Mouse (Mus musculus) midbrain, embryonic 11.5 days (tissue): ENCODE results near the gene Bmp2k. TPM values are rescaled to one million over a fixed set of nuclear protein-coding genes. Genes with fewer than 3 reads are reported as not detected.

ENCODE experiments used
- ATAC-seq: fragments of 200-750 bp; cut with Nextera tagmentation; 2 replicates; pipeline ENCODE4 v1.8.0; 2017; ENCODE audit warnings: moderate TSS enrichment, moderate library complexity; ENCODE audit not compliant: low FRiP score
- DNase-seq: peaks from one replicate; pipeline ENCODE4 v3.0.0; 2015; ENCODE audit warnings: low spot score; ENCODE audit errors: missing footprints
- H3K27ac ChIP-seq: fragments of 300-500 bp; sonication (generic); 2 replicates; pipeline ENCODE4 v1.5.1; 2014; ENCODE audit warnings: low read depth, low read length
- H3K27me3 ChIP-seq: fragments of 300-500 bp; sonication (generic); 2 replicates; pipeline ENCODE4 v1.6.1; 2014; ENCODE audit warnings: mild to moderate bottlenecking, low read length, moderate library complexity, mixed read lengths; ENCODE audit not compliant: control insufficient read depth, insufficient read depth
- H3K36me3 ChIP-seq: fragments of 300-500 bp; sonication (generic); 2 replicates; pipeline ENCODE4 v1.6.1; 2014; ENCODE audit warnings: mild to moderate bottlenecking, low read length, moderate library complexity, mixed read lengths; ENCODE audit not compliant: control insufficient read depth, insufficient read depth
- H3K4me1 ChIP-seq: fragments of 300-500 bp; sonication (generic); 2 replicates; pipeline ENCODE4 v1.6.1; 2014; ENCODE audit warnings: low read length; ENCODE audit not compliant: control insufficient read depth, insufficient read depth
- H3K4me2 ChIP-seq: fragments of 300-500 bp; sonication (generic); 2 replicates; pipeline ENCODE4 v1.6.1; 2014; ENCODE audit warnings: mild to moderate bottlenecking, moderate library complexity
- H3K4me3 ChIP-seq: fragments of 300-500 bp; sonication (generic); 2 replicates; pipeline ENCODE4 v1.5.1; 2014; ENCODE audit warnings: low read depth, low read length
- H3K9ac ChIP-seq: fragments of 300-500 bp; sonication (generic); 2 replicates; pipeline ENCODE4 v1.6.1; 2014; ENCODE audit warnings: low read length
- H3K9me3 ChIP-seq: fragments of 300-500 bp; sonication (generic); 2 replicates; pipeline ENCODE4 v1.6.1; 2016; ENCODE audit warnings: low read length; ENCODE audit not compliant: control insufficient read depth
- WGBS: fragments of 180-500 bp; shearing (Covaris S2); extraction: QIAGEN DNeasy Blood & Tissue Kit; methylation state at CpG from one replicate; pipeline ENCODE4 v1.1.7; 2014; 5-methylcytosine and 5-hydroxymethylcytosine counted together
- polyA plus RNA-seq: library from polyadenylated mRNA; unstranded; fragments of >200 nt; fragmentation: Nextera tagmentation; extraction: Ambion mirVana; gene quantifications from 2 replicates; pipeline ENCODE4 v1.2.1, GENCODE M21; 2014

Bmp2k gene
- polyA plus RNA-seq, 1 experiment from 2014 or later: 10.5 TPM

DNA sequence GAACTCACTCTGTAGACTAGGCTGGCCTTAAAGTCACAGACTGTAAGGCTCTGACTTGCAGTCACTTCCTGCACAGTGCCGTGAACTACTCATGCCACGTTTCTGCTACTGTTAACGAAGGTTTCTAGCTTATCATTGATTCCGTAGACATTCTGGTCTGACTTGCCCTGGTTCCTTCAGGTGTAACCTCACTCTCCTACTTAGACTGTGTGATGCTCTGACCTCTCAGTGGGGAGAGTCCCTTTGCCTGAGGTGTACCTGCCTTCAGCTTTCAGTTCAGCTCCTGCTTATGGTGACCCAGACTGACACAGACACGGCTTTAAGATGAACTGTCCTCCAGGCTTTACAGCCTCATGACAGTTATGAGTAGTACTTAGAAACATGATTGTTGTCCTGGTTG is 56.7 kb downstream of the Bmp2k start:
- H3K9ac ChIP-seq: no peak overlapping the region
- peak; percentile 68 for DNase-seq
- WGBS: 91% methylated on average over 5 of the region's 5 CpGs
- H3K27ac ChIP-seq: no peak overlapping the region
- no peak overlapping the region for H3K4me3 ChIP-seq
- H3K9me3 ChIP-seq: no peaks in the 10 kb centered on the region
- H3K27me3 ChIP-seq: no peaks in the 10 kb centered on the region
- H3K4me1 ChIP-seq: no peaks in the 10 kb centered on the region
- H3K36me3 ChIP-seq: no peaks in the 10 kb centered on the region
- no peak for ATAC-seq
- H3K4me2 ChIP-seq: no peak overlapping the region

DNA sequence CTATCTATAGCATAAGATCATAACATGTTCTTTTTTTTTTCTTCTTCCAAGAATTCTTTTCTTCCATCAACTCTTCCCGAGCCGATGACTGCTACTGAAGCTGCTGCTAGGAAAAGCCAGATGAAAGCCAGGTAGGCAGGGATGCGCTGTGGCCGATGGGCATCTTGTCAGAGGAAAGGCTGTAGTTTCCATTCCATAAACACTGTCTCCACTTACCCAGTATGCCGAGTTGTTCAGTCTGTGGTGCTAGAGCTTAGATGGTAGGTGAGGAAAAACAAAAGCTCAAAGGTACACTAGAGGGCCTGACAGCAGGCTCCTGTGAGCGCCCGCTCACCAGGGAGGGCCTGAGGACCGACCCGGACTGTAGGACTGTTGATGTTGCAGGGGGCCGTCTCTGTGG is 57.3 kb downstream of the Bmp2k start:
- no peak for ATAC-seq
- 87% methylated on average over 10 of the region's 10 CpGs for WGBS
- no peaks in the 10 kb centered on the region for H3K27me3 ChIP-seq
- H3K27ac ChIP-seq: no peak overlapping the region
- no peak overlapping the region for H3K9ac ChIP-seq
- H3K4me1 ChIP-seq: no peaks in the 10 kb centered on the region
- H3K36me3 ChIP-seq: no peaks in the 10 kb centered on the region
- no peak overlapping the region for H3K4me3 ChIP-seq
- DNase-seq: peak; percentile 73
- no peaks in the 10 kb centered on the region for H3K9me3 ChIP-seq
- H3K4me2 ChIP-seq: no peak overlapping the region

DNA sequence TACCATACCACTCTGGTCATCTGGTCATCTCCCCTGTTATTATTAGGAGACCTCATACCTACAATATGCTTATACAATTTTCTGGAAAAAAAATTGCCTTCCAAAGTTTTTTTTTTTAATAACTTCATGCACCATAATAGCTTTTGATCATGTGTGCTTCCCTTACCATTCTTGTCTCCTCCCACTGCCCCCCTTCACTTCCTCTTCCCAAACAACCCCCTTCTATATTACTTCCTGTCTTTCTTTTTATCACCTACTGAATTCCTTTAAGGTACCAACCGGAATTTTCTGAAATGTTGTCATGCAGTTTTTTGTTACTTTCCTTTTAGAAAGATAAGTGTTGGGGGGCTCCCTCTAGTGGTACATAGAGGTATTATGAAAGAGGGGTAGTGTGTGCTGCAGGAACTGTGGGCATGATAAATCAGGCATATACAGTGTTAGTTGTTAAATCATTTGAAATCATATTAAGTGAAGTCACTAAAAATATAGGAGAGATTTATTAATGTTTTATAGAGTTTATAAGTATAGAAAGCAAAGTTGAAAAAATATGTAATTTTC is 58.1 kb downstream of the Bmp2k start:
- no peaks in the 10 kb centered on the region for H3K27me3 ChIP-seq
- H3K9ac ChIP-seq: no peak overlapping the region
- H3K4me3 ChIP-seq: no peak overlapping the region
- H3K36me3 ChIP-seq: no peaks in the 10 kb centered on the region
- DNase-seq (peak; percentile 94), ATAC-seq (no peak)
- WGBS: 13% methylated on average over 1 of the region's 1 CpGs
- no peak overlapping the region for H3K4me2 ChIP-seq
- no peaks in the 10 kb centered on the region for H3K4me1 ChIP-seq
- no peaks in the 10 kb centered on the region for H3K9me3 ChIP-seq
- no peak overlapping the region for H3K27ac ChIP-seq

DNA sequence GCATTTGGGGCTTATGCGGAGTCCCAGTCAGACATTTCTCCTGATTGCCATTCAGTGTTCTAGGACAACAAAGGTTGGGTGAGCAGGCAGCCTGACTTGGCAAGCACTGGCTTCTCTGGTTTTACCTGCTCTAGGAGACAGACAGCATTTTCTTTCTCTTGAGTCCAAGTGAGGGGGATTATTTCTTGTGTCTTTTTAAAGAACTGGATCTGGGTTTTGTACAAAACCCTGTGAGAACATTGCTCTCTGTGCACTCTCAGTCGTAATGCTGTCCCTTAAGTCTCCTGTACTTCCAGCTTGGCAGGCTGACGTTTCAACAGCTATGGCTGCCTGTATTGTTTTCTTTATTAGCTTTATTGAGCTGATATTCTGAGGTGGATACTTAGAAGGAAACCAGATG is 58.9 kb downstream of the Bmp2k start:
- H3K36me3 ChIP-seq: no peaks in the 10 kb centered on the region
- no peak overlapping the region for H3K27ac ChIP-seq
- no peaks in the 10 kb centered on the region for H3K4me1 ChIP-seq
- no peak overlapping the region for H3K4me2 ChIP-seq
- ATAC-seq (no peak), DNase-seq (peak; percentile 71)
- H3K4me3 ChIP-seq: no peak overlapping the region
- WGBS: 85% methylated on average over 3 of the region's 3 CpGs
- H3K9me3 ChIP-seq: no peaks in the 10 kb centered on the region
- no peaks in the 10 kb centered on the region for H3K27me3 ChIP-seq
- no peak overlapping the region for H3K9ac ChIP-seq

DNA sequence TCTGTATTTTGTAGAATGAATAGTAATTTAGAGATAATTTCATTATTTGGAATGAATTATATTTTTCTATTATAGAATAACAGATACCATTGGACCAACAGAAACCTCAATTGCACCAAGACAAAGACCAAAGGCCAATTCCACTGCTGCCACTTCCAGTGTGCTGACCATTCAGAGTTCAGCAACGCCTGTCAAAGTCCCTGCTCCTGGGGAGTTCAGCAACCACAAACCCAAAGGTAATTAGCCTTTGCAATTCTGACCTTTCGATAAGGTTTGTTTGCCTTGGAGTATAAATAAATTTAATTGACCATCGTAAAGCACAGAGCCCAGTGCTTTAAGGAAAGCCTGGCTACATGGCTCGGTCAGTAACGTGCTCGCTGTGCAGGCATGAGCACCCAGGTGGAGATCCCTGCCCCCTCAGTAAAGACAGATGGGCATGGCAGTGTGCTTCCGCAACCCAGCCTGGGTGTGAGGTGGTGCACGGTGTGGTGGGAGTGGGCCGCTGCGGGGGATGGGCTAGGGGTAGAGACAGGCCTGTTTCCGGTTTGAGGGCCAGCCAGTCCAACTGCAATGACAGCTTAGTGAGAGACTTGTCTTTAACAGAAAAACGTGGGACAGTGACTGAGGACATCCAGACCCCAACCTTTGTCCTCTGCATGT is 59.4 kb downstream of the Bmp2k start:
- peak; percentile 59 for DNase-seq
- Histone ChIP-seq H3K4me2 (no peak overlapping the region), H3K9me3 (no peaks in the 10 kb centered on the region), H3K4me3 (no peak overlapping the region), H3K36me3 (no peaks in the 10 kb centered on the region), H3K4me1 (no peaks in the 10 kb centered on the region), H3K27ac (no peak overlapping the region), H3K27me3 (no peaks in the 10 kb centered on the region), H3K9ac (no peak overlapping the region)
- no peak for ATAC-seq
- 92% methylated on average over 12 of the region's 12 CpGs for WGBS

DNA sequence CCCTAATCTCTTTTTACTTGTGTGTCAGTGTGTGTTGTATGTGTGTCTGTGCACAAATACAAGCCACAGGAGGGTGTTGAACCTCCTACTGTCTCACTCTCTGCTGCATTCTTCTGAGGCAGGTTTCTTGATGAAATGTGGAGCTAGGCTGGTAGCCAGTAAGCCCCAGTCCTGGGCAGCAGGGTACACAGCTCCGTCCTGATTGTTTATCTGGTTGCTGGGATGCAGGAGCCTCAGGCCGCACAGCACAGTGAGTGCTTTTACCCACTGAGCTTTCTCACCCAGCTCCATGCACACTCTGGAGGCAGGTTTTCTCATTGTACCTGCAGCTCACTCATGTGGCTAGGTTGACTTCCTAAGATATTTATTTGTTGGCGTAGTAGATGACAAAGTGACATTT is 63.4 kb downstream of the Bmp2k start:
- no peak overlapping the region for H3K27ac ChIP-seq
- no peaks in the 10 kb centered on the region for H3K9me3 ChIP-seq
- ATAC-seq (no peak), DNase-seq (peak; percentile 28)
- H3K4me2 ChIP-seq: no peak overlapping the region
- no peaks in the 10 kb centered on the region for H3K36me3 ChIP-seq
- no peak overlapping the region for H3K4me3 ChIP-seq
- H3K9ac ChIP-seq: no peak overlapping the region
- no peaks in the 10 kb centered on the region for H3K4me1 ChIP-seq
- H3K27me3 ChIP-seq: no peaks in the 10 kb centered on the region
- WGBS: 62% methylated on average over 3 of the region's 3 CpGs

DNA sequence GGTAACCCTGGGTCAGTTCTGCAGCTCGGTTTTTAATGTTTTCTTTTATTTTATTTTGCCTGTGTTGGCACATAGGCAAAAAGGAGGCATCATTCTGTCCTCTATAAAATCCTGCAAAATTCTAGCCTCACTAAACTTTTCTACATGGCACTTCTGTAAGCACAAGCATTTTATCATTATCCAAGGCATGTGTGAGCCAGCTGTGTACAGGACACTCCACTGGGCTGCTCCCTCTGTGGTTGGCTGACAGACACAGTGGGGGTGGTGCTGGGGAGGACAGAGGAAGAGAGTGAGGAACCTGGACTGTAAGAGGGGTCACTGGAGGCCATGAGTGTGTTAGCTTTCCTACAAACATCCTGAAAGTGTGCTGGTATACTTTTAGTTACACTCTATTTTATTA is 64.6 kb downstream of the Bmp2k start:
- Histone ChIP-seq H3K4me1 (no peaks in the 10 kb centered on the region), H3K9ac (no peak overlapping the region), H3K9me3 (no peaks in the 10 kb centered on the region), H3K4me3 (no peak overlapping the region), H3K4me2 (no peak overlapping the region), H3K27me3 (no peaks in the 10 kb centered on the region), H3K36me3 (no peaks in the 10 kb centered on the region), H3K27ac (no peak overlapping the region)
- WGBS: 73% methylated on average over 1 of the region's 1 CpGs
- no peak for ATAC-seq
- peak; percentile 53 for DNase-seq

DNA sequence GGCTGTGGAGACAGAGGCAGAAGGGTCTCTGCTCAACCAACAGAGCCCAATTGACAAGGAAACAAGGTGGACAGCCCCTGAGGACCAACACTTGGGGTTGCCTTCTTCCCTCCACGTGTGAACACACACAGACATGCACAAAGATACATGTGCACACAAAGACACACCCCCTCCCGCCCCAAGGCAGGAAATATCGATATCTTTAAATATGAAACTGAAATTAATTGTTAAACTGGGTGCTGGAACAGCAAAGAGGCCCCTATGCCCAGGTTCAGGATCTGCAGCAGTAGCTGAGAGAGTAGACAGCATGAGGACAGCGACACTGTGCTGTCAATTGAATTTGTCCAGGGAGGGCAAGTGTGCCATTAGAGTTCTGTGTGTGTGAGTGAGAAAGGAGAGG is 68.3 kb downstream of the Bmp2k start:
- Histone ChIP-seq H3K4me1 (no peaks in the 10 kb centered on the region), H3K4me3 (no peak overlapping the region), H3K36me3 (no peaks in the 10 kb centered on the region), H3K27ac (no peak overlapping the region), H3K27me3 (no peaks in the 10 kb centered on the region), H3K9me3 (no peaks in the 10 kb centered on the region), H3K4me2 (no peak overlapping the region), H3K9ac (no peak overlapping the region)
- no peak for ATAC-seq
- WGBS: 90% methylated on average over 4 of the region's 4 CpGs
- DNase-seq: no peak

DNA sequence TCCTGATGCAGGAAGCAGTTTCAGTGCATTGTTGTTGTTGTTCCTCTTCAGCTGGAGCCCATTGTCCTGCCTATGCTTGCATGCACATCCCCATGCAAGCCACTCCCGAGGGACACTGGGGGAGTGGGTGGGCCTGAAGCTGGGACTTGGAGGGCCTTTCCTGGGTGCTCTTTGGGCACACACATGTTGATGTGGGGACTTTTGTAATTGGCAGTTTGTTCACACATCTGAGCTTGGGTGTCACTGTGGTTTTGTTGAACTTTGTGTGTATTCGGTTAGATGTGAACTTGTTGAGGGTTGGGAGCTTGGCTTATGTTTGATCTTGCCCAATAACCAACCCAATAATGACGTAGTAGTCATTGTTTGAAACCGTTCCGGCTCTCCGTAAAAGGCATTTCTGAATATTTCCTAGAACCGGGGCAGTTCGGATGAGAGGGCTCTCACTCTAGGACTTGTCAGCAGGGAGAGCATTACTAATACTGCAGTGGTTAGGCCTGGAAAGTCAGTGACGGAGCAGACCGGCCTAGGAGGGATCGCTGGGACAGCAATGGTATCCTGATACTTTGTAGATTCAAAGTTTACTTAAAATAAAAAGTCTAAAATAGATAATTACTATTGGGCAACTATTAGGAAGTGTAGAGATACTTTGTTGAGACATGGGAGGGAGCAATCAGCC is 78.1 kb downstream of the Bmp2k start:
- Histone ChIP-seq H3K4me3 (no peak overlapping the region), H3K27ac (no peak overlapping the region), H3K4me2 (no peak overlapping the region), H3K36me3 (no peaks in the 10 kb centered on the region), H3K4me1 (no peaks in the 10 kb centered on the region), H3K27me3 (no peaks in the 10 kb centered on the region), H3K9me3 (no peaks in the 10 kb centered on the region), H3K9ac (no peak overlapping the region)
- DNase-seq (peak; percentile 76), ATAC-seq (no peak)
- 92% methylated on average over 11 of the region's 11 CpGs for WGBS
